Mouse (Mus musculus): ENCODE data around the gene Apoc2.

Apoc2 gene

DNA sequence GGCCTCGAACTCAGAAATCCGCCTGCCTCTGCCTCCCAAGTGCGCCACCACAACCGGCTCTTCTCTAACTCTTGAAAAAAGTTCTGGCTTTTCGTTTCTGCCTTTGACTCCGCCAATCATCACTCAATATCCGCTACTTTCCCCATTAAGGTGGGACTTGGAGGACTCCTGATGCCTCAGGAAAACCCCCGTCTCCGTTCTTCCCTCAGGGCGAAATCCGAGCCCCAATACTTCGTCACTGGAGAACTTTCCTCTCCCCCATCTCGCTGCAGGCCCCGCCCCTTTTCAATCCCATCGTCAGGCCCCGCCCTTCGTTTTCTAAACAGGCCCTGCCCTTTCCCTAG, 49.6 kb downstream of the Apoc2 start:
- DNase-seq, result peak; percentile 59

DNA sequence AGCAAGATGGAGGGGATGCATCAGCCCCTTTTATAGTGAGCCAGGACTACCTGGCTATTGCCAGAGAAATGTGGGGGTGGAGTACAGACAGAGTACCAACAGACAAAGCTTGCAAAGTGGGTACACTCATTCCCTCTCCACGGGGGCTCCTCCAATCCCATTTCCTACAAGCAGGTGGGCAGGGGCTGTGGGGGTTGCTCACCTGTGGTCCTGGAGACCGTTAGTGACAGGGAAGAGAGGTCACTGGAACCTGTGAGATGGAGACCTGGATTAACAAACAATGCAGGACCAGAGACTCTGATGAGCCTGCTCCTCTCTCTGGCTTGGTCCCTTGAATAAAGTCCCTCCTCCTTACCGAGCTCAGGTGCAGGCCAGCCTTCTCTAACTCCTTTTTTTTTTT, 50.0 kb downstream of the Apoc2 start:
- DNase-seq, result no peak

DNA sequence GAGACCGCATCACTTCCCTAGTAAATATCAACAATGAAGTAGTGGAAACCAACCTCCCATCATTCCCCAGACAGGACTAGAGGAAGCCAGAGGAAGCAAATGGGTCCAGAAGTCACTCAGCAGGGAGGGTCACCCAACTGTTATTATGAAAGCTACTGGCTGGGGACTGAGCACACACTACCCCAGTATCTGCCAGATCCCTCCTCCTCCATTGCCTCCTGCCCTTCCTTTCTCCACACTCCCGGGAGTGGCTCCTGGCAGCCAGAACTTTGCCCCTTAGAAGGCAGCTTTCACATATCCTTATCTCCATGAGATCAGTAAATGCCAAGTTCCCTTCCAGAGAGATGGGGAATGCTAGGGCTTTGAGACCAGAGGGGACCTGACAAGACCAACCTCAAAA, 54.3 kb downstream of the Apoc2 start:
- DNase-seq, result no peak

DNA sequence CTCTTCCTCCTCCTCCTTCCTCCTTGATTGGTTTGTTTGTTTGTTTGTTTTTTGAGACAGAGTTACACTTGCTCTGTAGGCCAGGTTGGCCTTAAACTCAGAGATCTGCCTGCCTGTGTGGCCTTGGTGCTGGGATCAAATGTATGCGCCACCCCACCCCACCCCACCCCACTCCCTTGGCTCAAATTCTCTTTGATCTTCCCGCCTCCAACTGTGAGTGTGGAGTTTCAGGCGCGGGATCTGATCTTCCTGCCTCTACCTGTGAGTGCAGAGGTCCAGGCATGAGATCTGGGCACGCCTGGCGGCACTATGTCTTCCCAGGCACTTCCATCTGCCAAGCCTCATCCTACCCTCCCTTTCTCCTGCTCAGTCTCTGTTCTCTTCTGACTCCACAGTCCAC, 55.5 kb downstream of the Apoc2 start:
- DNase-seq, result no peak

Measured in right cerebral cortex, postnatal 4 days (tissue).